Mouse (Mus musculus) hindlimb bud, embryonic 11.5 days (tissue): ENCODE measurements around the gene Spryd3.
"Not testable (repeated sequence)": the region's sequence is repeated elsewhere in the genome, so short reads cannot be mapped to it uniquely, and the experiment has no call there.

ENCODE experiments used
- DNase-seq: peaks from one replicate; pipeline ENCODE4 v3.0.0-alpha.2; 2012; ENCODE audit warnings: low read depth, low spot score; ENCODE audit errors: extremely low spot score

The Spryd3 gene

GRCm38 (mm10) chr15:102100161-102100981 is 35.7 kb downstream of the Spryd3 start, which contains the start of gene Tns2:
Gene Tns2 (plus strand): TSS chr15:102100413.
- no peak for DNase-seq

DNA sequence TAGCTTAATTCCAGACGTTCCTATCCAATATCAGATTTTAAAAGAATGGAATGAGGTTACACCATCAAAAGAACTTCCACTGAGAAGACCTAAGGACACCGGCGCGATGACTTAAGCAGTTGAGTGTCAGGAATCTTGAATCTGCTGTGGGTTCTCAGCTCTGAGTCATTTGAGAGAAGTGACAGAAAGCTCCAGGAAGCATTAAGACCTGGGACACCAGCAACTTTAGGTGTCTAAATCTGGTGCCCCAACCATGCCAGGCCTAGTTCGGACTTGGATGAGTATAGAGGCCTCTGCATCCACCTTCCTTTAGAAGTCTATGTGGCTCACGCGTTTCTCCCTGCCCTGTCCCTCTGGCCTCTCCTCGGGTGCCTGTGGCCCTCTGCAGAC is 36.3 kb downstream of the Spryd3 start:
- DNase-seq, result no peak

DNA sequence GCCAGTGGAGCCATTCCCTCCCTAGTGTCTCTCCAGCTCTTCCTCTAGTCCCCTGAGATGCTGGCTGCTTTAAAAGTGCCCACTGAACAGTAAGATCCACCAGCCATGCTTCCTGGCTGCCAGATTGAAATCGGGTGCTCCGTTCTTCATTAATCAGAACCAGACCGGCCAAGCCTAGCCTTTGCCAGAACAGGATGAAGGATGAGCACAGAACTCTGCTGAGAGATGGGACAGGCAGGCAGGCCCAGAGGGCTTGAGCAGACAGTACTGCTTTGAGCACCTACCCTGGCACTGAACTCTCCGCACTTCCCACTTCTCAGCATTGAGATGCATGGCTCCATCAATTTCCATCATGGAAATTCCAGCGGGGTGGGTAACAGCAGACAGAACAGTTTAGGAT is 36.8 kb downstream of the Spryd3 start:
- DNase-seq, result no peak

GRCm38 (mm10) chr15:102097991-102098555 is 38.0 kb downstream of the Spryd3 start:
- DNase-seq, result no peak

DNA sequence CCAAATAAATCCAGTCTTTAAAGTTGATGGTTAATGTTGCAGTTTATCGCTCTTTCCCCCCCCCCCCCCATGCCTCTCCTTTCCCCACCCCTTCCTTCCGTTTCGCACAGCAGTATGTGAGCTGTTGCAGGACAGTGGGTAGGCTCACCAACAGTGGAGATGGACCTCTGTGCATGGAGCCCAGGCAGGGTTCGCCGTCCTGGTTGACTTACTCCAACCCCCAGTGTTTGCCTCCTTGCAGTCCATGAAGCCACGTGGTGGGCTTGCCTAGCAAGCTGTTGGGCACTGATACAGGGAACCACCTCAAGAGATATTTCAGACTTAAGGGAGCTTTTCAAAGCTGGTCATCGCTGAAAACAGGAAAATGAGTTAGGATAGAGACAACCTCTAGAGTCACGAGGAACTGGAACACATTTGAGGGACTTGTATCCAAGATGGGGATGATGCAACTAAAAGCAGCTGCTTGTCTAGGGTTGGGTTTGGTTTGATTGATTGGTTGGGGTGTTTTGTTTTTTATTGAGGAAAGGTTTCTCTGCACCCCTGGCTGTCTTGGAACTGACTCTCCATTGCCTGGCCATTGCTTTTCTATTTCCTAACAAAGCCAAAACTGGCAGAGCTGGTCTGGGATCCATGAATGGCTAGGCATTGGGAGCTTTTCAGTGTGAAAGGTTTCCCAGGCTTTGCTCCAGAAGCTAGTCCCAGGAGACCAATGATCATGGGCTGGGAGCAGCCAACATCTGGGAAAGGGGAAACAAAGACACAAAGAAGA is 38.7 kb downstream of the Spryd3 start:
- DNase-seq, result no peak

DNA sequence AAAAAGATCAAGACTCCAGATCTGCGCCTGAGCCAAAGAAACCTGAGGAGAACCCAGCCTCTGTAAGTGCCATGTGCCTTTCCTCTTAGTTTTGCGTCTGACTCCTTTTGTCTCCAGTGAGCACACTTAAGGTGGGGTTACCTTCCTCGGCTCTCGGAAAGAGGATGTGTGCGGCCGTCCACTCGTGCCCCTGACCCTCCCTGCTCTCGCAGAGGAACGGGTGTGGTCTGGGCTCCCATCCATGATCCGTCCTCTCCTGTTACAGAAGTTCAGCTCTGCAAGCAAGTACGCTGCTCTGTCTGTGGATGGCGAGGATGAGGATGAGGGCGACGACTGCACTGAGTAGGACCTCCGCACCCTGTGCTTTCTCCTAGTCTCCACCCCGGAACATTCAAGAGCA is 41.0 kb downstream of the Spryd3 start:
- DNase-seq, result no peak

- DNase-seq, result no peak
Measured at GRCm38 (mm10) chr15:102094157-102094556, 41.9 kb downstream of the Spryd3 start.

GRCm38 (mm10) chr15:102092222-102092621 is 43.8 kb downstream of the Spryd3 start:
- DNase-seq, result no peak

GRCm38 (mm10) chr15:102091688-102092087 is 44.3 kb downstream of the Spryd3 start:
- no peak for DNase-seq

DNA sequence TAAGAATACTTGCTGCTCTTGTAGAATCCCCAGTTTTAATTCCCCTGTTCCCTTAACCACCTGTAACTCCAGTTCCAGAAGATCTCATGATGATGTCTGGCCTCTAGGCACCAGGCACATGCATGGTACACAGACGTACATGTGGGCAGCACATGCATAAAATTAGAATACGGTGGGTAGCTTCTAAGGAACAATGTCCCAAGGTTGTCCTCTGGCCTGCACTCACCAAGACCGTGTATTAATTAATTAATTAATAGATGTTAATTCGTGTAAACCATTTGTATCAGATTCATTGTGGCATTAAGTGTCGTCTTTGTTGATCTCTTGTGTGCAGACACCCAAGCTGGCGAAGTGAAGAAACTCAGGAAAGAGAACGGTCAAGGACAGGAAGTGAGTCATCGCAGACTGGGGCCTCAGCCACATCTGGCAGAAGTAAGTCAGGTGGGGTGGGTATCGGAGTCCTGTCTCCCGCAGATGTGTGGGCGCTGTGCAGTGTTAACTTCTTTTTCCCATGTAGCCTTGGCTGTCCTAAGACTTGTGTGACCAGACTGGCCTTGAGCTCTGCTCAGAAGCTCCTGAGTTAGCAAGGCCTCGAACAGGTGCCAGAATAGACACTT is 44.9 kb downstream of the Spryd3 start:
- no peak for DNase-seq

GRCm38 (mm10) chr15:102089914-102090585 is 46.0 kb downstream of the Spryd3 start:
- no peak for DNase-seq

DNA sequence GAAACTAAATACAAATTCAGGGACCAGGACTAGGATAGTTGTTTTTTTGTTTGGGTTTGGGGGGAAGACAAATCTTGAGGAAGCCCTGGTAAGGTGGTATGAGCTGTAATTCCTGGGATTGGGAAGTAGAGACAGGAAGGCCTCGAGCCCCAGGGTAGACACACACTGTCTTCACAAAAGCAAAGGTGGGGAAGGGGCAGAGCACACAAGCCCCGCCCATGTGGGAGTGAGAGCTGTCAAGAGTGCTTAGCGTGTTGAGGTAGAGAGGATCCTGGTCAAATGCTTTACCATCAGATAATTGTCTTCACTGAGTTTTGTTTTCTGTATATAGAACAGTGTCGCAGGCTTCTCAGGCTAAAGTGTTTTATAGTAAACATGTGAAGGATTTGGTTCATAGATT is 53.0 kb downstream of the Spryd3 start:
- DNase-seq, result no peak

DNA sequence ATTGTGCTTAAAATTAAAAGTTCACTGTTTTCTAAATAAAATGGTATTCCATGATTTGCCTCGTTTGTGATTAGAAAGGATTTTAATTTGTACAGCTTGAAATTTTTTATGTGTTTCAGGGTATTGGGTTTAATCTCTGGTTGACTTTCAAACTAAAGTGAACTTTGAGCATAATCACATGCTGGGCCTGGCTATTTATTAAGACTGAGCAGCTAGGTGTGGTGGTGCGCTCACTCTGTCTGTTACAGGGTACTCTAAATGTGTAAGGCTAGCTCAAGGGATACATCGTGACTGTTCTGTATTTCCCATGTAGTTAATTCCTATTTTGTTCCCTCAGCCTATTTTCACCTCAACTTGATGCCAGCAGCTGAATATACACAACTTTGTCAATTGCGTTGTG is 53.9 kb downstream of the Spryd3 start:
- DNase-seq, result no peak

- no peak for DNase-seq
Measured at GRCm38 (mm10) chr15:102080429-102080828, 55.6 kb downstream of the Spryd3 start.

DNA sequence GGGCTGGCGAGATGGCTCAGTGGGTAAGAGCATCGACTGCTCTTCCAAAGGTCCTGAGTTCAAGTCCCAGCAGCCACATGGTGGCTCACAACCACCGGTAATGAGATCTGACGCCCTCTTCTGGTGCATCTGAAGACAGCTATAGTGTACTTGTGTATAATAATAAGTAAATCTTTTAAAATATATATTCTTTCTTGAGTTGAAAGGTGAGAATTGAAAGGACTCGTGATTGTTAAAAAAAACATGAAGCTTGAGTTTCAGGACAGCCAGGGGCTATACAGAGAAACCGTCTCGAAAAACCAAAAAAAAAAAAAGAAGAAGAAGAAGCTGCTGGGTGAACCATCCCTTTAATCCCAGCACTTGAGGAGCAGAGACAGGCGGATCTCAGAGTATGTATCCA is 56.1 kb downstream of the Spryd3 start:
- DNase-seq, result not testable (repeated sequence)

- DNase-seq, result no peak
Measured at GRCm38 (mm10) chr15:102079221-102079620, 56.8 kb downstream of the Spryd3 start.

- no peak for DNase-seq
Measured at GRCm38 (mm10) chr15:102077111-102077677, 58.8 kb downstream of the Spryd3 start.

DNA sequence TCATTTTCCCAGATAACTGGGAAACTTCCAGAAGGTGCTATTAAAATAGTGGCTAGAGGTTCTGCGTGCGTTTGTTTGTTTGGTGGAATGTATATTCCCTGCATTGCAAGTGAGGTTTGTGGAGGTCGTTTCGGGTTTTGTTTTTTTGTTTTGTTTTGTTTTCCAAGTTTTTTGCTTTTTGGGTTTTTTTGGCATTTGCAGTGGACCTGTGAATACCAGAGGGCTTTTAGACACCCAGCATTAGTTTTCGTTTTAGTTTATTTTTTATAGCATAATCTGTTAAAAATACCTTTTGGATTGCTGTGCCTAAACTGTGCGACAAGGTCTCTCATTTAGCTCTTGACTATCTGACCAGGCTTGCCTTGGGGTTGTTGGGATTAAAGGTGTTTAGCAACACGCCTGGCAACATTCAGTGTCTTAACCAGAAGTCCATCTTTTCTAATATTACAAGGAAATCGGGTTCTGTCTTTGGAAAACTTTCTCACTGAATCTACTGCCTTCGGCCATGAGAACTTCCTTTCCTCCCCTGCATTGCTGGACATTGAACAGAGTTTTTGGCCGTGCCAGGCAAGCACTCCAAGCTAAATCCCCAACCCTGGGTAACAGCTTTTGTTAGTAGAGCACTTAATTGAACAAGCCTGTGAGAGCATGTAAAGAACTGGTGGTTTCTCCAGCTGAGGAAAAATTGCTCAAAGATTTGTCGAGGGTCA is 61.0 kb downstream of the Spryd3 start:
- no peak for DNase-seq

DNA sequence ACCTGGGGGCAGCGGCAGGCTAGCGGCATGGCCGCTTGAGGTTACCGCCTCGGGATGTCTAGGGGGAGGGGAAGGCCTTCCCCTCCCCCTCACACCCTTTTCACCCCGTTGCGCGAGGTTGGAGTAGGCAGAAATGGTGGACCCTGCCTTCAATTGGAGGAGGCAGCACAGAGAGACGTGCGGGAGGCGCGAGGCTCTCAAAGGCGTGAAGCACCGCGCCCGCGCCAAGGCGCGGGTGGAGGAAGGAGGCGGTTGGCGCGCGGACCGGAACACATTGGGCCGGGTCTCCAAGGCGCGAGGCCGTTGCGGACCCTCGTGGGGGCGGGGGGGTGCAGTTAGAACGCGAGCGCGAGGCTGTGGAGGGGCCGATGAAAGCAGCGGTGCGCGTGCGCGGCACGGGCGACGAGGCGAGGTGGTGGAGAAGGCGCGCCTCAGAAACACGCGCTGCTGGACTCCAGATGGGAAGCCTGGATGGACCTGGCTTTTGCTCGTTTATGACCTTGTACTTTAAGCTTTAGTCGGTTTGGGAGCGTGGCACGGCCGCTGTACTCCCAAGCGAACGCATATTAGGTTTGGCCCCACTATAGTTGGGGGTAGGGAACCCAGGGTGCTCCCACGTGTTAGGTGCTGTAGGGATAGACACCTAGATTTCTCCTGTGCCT is 61.8 kb downstream of the Spryd3 start:
- DNase-seq, result no peak
